Mouse (Mus musculus): ENCODE data around the gene Dnajc13.

Dnajc13 gene

DNA sequence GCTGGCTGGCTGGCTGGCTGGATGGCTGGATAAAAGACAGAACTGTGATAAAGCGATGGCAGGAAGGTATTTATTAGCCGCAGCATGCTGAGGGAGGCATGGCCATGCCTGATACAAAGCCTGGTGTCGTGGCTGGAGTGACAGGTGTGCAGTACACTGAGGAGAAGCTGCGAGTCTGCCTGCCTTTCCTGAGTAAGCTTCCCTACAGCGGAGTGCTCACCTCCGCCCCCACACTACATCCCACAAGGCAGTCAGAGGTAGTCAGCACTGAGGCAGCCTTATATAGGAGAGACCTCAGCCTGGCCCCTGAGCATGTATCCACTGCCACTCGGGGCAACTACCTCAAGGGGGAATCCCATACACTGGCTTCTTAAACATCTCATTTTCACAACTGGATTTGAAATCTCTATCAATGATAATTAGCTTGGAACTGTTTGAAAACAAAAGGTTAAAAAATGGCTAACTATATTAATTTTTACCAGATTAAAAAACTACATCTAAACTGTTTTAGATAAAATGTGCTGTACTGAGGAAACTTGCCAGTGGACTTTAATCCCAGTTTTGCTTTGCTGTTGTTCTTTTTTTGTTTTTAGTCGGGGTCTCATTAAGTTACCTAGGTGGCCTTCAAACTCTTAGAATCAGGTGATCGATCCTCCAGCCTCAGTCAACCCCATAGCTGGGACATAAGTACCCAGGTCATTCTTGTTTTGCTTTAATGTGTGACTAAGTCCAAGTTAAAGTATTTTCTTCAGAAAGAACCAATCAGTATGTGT is 8.1 kb downstream of the Dnajc13 start:
- DNase-seq: peak; percentile 38 to 69

DNA sequence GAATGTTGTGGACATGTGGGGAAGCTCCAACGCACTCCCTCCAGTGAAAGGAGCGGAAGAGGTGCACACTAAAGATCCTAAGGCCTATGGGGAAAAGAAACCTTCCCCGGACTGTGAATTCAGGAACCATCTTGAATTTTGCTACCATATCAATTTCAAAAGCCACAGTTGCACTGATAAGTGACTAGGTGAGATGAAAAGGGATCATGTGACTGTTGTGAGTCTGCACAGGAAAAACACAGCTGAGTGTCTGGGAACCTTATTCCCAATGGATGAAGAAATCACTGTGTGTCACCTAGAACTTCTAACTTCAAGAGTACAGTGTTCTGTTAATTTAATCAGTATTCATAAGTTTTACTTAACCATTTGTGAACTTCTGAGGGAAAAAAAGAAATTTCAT is 10.1 kb downstream of the Dnajc13 start:
- no peak for DNase-seq

DNA sequence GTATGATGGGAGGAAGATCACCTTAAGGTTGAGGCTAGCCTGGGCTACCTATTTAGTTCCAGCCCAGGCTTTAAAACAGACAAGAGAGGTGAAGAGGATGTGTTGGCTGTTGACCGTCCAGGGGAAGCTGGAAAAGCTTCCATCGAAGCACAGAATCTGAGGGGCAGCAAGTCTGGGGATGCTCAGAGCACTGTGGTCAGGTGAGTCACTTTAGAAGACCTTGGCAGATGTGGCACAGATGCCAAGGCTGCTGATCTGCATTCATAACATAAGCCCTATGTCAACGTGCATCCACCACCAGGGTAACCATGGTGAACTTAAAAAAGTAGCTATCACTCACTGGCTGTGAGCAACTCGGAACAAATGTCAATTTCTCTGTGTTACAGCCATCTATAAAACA is 11.0 kb downstream of the Dnajc13 start:
- DNase-seq: no peak

DNA sequence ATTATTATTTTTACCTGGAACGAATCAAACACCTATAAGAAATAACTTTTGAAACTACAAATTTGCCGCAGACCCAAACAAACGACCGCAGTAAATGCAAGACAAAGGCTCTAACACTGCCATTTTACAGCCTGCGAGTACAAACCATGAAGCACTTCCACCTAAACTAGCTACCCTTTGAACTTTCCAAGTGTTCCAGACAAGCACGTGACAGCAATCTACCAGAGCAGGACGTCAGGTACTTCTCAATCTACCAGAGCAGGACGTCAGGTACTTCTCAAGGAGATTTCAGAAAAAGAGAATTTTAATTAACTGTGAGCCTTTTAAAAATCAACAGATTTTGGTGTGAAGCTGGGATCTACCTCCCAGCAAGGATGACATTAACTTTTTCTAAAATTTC is 11.6 kb downstream of the Dnajc13 start:
- peak; percentile 69 to 84 for DNase-seq

DNA sequence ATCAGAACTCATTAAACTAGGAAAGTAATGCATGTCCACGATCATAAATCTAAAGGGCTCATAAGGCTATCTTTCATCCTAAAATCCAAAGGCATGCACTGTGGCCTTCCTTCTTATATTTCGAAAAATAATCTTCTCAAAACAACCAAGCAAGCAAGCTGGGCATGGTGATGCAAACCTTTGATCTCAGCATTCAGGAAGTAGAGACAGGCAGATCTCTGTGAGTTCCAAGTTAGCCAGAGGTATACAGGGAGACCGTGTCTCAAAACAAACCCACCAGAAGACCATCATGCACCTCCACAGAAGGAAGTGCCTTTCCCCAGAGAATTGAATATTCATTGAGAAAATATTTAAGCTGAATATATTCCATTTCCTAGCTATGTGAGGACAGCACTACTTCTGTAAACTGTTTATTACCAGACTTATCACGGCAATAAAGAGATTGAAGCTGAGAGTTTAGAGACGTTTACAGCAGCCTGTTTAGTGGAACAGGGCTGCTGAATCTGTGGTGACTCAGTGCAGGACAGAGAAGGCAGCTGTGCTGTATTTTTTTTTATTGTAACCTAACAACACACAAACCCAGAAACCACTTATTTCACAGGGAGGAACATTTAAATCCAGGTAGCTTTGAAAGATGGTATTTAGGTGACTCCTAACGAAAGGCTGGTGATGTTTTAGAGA is 15.3 kb downstream of the Dnajc13 start:
- DNase-seq: no peak

DNA sequence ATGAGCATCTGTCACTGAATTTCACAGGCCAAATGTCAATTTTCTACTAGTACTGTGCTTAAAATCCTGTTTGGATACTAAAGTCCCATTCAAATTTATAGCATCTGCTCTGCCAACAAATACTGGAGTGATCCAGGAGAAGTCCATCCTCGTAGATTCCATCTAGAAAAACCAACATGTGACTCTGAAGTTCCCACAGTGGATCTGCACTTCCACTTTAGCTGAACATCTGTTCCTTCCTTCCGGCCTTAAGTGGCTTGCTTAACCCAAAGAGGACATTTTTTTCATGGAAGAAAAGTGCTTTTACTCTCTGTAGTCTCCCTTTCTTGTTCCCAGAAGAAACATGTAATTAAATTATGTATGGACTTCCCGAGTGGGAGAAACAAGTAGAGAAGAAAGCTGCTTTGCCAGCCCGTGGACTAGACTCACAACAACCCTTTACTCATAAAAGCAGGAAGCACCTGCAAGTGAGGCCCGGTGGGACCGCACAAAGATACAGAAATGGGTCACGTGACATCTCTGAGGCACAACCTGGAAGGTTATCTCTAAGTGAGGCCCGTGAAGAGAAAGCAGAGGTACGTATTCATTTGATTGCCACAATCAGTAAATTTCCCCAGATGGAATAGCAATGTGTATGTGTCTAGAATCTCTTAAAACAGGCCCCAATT is 18.8 kb downstream of the Dnajc13 start:
- DNase-seq: no peak

DNA sequence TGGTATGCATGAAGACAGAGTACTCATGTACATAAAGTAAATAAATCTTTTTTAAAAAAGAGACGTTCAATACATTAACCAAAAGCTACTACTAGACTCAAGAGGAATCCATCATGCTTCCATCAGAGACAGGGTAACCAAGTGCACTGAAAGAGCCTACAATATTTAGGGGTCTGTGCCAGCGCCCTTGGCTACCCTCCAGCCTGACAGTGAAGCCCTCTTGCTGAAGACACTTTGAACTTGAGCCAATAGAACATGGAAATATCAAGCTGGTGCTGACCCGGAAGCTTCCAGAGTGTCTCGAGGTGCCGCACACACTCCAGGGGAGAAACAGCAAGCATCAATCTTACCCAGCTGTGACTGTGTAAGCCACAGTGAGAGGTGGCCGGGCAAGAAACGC is 22.6 kb downstream of the Dnajc13 start:
- peak in 1 of 2 experiments; percentile 13 for DNase-seq

DNA sequence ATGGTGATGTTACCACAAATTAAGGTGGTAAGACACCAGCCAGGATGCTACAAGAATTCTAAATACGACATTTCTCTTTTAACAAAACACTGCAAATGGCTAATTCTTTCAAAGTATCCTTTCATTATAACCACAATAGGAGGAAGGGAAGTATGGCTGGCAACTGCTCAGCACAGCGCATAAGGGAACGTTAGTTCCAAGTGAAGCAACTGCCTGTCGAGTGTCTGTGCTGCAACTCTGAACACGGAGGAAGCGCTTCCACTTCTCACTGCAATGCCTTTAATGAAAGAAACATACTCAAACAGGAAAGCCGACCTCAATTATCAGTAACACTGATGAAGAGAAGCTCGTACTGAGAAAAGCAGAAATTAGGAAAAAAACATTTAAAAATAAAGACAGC is 23.7 kb downstream of the Dnajc13 start:
- DNase-seq: no peak

DNA sequence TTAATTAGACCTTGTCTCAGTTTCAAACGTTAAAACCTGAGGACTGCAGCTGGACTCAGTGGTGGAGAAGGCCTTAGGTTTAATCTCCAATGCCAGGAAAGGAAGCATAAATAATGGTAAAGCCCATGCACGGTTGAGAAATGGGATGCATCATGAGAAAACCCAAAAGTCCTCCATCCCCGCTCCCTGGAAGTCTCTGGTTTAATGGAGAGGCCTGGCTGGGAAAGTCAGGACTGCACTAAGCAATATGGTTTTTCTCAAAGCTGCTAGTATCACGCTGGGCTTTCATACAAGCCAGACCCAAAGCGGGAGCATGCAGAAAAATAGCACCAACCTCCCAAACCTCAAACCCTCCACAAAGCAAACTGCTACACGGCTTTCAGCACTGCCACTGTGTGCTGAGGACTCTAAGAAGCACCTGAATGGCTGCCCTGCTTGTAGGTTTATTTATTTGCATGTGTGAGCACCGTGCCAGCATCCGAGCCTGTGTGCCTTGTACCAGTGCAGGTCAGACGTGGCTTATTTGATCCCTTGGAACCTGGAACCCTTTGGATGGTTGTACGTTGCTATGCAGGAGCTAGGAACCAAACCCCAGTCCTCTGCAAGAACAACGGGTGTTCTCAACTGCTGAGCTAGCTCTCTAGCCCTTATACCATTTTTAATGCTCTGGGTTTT is 26.3 kb downstream of the Dnajc13 start:
- no peak for DNase-seq

DNA sequence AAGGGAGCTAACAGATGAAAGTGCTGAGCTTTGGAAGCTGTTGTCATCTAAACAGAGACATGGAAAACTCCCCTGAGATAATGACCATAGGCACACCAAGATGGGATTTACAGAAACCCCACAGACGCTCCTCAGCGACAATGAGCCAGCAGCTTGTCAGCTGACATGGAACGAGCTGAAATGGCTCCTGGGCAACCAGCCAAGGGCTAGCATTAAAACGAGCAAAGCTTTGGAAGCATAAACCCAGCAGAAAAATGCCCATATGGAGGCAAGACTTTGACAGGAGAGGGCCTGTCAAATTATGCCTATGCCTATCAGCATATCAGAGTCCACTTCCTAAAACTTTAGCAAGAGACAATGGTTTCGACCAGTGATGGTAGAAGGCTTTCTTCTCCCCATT is 27.0 kb downstream of the Dnajc13 start:
- DNase-seq: peak; percentile 41 to 79

DNA sequence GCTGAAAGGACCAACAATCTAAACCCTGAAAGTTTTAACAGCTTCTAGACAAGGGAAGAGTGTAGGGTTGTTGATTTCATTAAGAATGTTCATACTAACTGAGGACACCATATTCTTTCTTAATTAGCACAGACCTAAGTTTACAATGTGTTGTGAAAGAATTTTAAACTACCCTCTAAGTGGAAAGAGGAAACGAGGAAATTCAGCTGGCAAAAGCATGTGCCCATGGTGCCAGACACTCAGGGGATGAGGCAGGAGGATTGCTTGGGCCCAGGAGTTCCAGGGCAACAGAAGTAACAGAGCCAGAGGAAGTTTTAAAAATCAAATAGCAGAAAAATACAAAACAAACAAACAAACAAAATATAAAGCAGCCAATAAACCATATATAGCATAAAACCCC is 28.9 kb downstream of the Dnajc13 start:
- no peak for DNase-seq

DNA sequence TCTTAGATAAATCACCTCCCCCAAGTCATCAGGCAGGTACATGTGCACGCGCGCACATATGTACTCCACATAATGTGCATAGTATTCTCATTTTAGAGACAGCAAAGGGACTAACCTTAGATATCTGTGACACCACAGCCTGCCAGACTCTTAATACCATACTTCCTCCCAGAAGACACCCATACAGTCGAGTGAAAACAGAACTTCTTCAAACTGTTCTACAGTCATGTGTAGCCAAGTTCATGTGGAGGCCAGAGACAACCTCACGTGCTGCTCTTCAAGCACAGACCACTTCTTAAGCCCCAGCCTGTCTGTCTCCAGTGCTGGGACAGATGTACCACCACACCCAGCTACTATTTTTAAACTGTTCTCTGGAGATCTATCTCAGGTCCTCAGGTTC is 29.7 kb downstream of the Dnajc13 start:
- DNase-seq: no peak

DNA sequence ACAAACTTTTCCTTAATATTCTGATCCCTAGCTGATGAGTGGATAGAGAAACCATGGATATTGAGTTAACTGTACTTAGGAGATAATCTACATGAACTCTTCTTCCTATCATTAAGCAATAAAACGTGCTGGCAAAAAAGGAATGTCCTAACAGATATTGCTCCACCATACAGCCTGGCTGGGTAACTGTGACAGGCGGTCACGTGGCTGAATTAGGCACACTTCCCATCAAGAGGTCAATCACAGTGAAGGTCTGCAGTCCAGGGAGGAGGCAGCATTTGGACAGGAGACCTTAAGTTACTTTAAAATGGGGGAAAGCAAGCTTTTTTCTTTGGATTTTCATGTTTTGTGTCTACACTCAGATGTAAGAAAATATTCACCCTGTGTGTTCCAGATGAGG is 30.7 kb downstream of the Dnajc13 start:
- DNase-seq: peak in 1 of 2 experiments; percentile 20

DNA sequence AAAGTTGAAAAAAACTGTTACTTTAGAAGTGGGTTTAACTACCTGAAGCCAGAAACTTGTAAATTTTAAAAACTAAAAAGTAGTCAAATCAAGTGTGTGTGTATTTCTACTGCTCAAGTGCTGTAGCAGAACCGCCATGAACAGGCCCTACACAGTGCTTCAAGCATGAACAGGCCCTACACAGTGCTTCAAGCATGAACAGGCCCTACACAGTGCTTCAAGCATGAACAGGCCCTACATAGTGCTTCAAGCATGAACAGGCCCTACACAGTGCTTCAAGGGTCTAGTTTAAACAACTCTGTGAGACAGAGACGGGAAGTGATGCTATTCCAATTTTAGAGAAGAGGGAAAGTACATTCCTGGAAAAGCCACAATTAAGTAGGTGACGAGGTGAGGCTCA is 51.3 kb downstream of the Dnajc13 start:
- DNase-seq: no peak

DNA sequence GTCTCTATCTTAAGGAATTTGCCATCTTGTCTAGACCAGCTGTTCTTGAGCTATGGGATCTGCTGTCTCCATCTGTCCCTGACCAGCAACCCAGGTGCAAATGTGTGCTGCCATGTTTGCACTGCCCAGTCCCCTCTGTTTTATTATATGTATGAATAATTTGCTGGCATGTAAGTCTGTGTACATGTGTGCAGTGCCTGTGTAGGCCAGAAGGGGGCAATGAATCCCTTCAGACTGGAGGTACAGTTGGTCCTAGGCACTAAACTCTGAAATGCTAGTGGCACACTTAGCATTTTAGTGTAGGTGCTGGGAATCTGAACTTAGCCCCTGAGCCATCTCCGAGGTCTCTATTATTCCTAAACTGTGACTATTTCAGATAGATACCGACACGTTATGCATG is 58.9 kb downstream of the Dnajc13 start:
- DNase-seq: peak; percentile 50 to 79

DNA sequence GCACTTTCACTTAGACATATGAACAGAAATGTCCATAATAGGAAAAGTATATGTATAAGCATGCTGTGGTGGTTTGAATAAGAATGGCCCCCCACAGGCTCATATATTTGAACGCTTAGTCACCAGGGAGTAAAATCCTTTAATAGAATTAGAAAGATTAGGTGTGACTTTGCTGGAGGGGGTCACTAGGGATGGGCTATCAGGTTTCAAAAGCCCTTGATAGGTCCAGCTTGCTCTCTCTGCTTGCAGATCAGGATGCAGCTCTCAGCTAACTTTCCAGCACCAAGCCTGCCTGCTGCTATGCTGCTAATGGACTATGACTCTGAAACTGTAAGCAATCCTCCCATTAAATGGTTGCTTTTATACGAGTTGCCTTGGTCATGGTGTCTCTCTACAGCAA is 68.2 kb downstream of the Dnajc13 start:
- no peak for DNase-seq

DNA sequence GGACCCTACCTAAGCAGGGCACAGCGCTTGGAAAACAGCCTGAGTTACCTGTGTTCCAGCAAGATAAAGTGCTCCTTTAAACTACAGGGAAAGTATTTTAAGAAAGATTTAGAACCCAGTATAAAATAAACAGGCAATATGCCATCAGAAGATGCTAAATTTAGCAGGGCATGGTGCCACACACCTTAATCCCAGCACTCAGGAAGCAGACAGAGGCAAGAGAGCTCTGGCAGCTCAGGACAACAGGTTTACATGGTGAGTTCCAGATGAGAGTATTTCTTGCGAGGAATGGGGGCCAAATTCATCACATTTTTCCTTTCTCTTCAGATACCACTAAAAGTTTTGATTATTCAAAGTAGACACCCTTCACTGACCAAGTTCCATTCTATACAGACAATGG is 68.8 kb downstream of the Dnajc13 start:
- no peak for DNase-seq

DNA sequence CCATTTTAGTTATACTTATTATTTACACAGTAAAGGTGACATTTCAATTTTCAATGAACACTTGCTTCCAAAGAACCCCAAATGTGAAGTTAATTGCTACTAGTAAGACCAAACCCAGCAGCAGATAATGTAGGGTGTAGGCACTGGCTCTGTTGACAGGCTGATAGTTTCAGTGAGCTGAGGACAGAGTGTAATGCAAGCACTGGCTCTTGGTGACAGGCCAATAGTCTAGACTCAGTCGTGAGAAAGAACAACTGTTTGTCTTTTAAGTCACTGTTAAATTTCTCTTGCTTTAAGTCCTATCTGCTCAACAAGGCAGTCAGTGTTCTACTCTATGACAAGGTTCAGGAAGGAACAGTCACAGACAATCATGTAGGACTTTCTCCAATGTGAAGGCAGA is 69.4 kb downstream of the Dnajc13 start:
- DNase-seq: no peak

DNA sequence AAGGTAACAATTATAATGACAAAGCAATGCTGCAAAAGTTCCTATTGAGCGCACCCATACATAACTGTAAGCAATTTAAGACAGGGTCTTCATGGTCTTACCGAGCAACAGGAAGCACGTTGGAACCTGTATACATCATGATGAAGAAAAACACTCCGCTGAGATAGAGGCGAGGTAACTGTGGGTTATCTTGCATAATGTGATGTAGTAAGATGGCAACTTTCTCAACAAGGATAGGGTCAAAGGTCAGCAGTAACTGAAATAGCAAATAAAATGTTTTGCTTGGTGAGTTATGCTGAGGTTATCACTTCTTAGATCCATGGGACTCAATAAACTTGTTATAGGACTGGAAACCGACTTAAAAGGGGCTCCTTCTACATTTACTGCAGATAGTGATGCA is 70.2 kb downstream of the Dnajc13 start:
- DNase-seq: peak in 1 of 2 experiments; percentile 7

DNA sequence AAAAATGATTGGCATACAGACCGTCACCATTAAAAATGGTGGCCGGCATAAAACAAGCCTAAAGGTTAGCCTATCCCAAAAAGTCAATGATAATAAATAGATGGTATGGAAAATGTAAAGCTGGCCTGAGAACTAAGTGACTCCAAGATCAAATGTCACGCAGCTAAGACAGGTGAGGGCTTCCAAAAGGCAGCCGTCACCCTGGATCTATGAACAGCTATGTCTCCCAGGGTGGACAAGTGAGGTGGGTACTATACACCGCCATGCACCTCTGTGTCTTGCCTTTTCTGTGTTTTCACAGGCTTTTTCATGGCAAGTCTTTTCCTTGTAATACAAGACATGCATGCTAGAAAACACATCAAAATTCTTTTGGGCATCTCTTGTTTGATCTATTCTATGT is 73.1 kb downstream of the Dnajc13 start:
- no peak for DNase-seq

DNA sequence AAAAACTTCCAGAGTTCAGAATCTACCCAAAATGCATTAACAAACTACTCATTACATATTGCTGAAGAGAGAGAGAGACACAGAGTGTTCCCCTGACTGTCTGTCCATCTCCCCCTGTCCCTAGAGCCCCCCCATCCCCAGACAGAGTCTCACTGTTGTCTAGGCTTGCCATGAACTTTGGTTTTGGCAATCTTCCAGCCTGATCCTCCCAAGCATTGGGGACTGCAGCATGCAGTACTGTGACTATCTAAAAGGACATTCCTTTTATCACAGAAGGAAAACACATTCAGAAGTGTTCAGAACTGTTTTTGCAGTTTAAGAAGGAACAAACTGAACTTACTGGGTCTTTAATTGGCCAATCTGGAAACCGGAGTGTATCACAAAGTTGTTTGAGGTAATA is 74.0 kb downstream of the Dnajc13 start:
- DNase-seq: no peak

DNA sequence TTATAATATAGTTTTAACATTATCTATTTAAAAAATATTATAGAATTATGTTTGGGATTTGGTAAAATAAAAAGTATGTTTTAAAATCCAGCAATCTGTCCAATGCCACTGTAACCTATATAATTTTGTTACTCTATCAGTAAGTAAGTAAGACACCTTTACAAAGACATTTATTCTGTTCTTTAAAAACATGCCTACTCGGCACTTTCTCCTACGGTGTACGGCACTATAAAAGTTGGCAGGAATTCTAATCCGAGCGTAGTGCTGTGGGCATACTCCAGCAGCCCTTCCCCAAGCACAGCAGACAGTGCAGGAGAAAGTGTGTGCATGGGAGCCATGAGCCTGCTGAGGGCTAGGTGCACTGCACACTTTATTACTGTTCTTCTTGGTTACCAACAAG is 75.7 kb downstream of the Dnajc13 start:
- no peak for DNase-seq

DNA sequence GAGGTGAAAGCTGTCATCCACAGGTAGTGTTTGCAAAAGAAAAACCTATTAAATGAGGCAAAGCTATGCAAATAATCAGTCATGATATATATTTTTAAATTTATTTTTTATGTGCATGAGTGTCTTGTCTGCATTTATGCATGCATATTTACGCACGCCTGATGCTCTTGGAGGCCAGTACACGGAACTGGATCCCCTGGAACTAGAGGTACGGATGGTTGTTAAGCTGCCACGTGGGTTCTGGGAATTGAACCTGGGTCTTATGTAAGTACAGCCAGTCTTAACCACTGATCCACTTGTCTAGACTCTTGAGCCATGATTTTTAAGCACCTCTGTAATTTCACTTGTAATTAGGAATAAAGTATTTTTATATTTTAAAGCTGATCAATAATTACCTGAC is 79.5 kb downstream of the Dnajc13 start:
- no peak for DNase-seq

DNA sequence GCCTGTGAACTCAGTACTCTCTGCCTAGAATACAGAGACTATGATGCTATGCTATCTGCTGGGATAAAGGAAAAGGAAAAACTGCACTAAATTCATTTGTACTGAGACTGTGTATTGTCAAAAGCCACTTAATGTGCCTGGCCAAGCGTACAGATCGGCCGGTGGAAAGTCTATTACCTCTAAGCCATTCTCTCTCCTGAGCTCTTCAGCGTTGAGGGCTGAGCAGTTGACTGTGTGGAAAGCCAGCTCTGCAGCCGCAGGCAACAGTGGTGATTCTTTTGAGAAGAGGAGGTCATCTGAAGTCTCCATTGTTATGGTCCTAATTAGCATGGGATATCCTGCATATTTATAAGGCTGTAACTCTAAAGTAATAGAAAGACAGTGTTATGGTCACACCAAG is 80.4 kb downstream of the Dnajc13 start:
- DNase-seq: no peak

All from kidney, postnatal 36 days (tissue).